Mouse (Mus musculus) midbrain, embryonic 13.5 days (tissue): ENCODE data around the gene Flt3l. TPM values are rescaled to one million over a fixed set of nuclear protein-coding genes. Genes with fewer than 3 reads are reported as not detected.
A peak's percentile ranks its signal among the peaks of the same experiment; 100 is the strongest.

Experiments
- ATAC-seq: fragments of 200-750 bp; cut with Nextera tagmentation; 2 replicates; pipeline ENCODE4 v1.8.0; 2017; ENCODE audit warnings: mild to moderate bottlenecking, moderate TSS enrichment, moderate library complexity
- H3K27ac ChIP-seq: fragments of 300-500 bp; sonication (generic); 2 replicates; pipeline ENCODE4 v1.5.1; 2015; ENCODE audit warnings: inconsistent platforms, mild to moderate bottlenecking, moderate library complexity
- H3K27me3 ChIP-seq: fragments of 300-500 bp; sonication (generic); 2 replicates; pipeline ENCODE4 v1.6.1; 2015; ENCODE audit warnings: mild to moderate bottlenecking, inconsistent platforms
- H3K36me3 ChIP-seq: fragments of 300-500 bp; sonication (generic); 2 replicates; pipeline ENCODE4 v1.6.1; 2015; ENCODE audit warnings: mild to moderate bottlenecking, inconsistent platforms
- H3K4me1 ChIP-seq: fragments of 300-500 bp; sonication (generic); replicated peaks from 2 replicates; pipeline ENCODE4 v1.6.1; 2015; ENCODE audit warnings: inconsistent platforms
- H3K4me2 ChIP-seq: fragments of 300-500 bp; sonication (generic); replicated peaks from 2 replicates; pipeline ENCODE4 v1.6.1; 2015; ENCODE audit warnings: moderate library complexity, mild to moderate bottlenecking, inconsistent platforms
- H3K4me3 ChIP-seq: fragments of 300-500 bp; sonication (generic); replicated peaks from 2 replicates; pipeline ENCODE4 v1.5.1; 2015; ENCODE audit warnings: mild to moderate bottlenecking, inconsistent platforms
- H3K9ac ChIP-seq: fragments of 300-500 bp; sonication (generic); replicated peaks from 2 replicates; pipeline ENCODE4 v1.6.1; 2015; ENCODE audit warnings: mild to moderate bottlenecking, inconsistent platforms
- H3K9me3 ChIP-seq: fragments of 300-500 bp; sonication (generic); 2 replicates; pipeline ENCODE4 v1.6.1; 2016; ENCODE audit warnings: mild to moderate bottlenecking, inconsistent platforms
- WGBS: fragments of 180-500 bp; shearing (Covaris S2); methylation state at CpG from one replicate; pipeline ENCODE4 v1.1.7; 2015; 5-methylcytosine and 5-hydroxymethylcytosine counted together
- polyA plus RNA-seq: library from polyadenylated mRNA; unstranded; fragments of >200 nt; fragmentation: Nextera tagmentation; extraction: Ambion mirVana; gene quantifications from 2 replicates; pipeline ENCODE4 v1.2.1, GENCODE M21; 2015

The Flt3l gene
- polyA plus RNA-seq, 1 experiment from 2014 or later: 1.3 TPM

DNA sequence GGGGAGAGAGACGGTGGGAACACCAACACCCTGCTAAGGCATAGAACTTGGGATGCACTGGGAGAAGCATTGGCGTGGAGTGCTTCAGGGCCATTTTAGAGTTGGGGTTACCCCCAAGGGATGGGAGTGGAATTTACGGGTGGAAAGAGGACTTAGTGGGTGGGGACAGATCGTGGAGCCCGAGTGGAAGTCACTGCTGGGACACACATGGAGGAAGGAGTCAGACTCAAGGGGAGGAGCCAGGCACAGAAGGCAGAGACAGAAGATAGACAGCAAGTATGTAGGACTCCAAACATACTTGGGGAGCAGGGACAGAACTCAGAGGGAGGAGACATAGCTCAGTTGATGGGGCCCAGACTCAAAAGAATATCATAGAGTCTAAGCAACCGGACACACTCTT is 26.3 kb upstream of the Flt3l start:
- WGBS: 25% methylated on average over 6 of the region's 6 CpGs
- Histone ChIP-seq H3K4me2 (peak overlapping the region; percentile 67), H3K9me3 (no peaks in the 10 kb centered on the region), H3K9ac (no peak overlapping the region; the same call in 1 of the 2 replicates), H3K27ac (no peak overlapping the region), H3K4me3 (peak overlapping the region; percentile 39), H3K36me3 (peaks cover 27% of the 10 kb centered on the region), H3K4me1 (peaks cover 21% of the 10 kb centered on the region), H3K27me3 (peaks cover 52% of the 10 kb centered on the region)
- no peak for ATAC-seq

- peak; percentile 92 for ATAC-seq
- peaks cover 16% of the 10 kb centered on the region for H3K4me1 ChIP-seq
- peak overlapping the region; percentile 67 for H3K4me2 ChIP-seq
- H3K36me3 ChIP-seq: peaks cover 31% of the 10 kb centered on the region
- H3K9ac ChIP-seq: no peak overlapping the region; the same call in 1 of the 2 replicates
- peaks cover 45% of the 10 kb centered on the region for H3K27me3 ChIP-seq
- 4% methylated on average over 35 of the region's 35 CpGs for WGBS
- H3K27ac ChIP-seq: no peak overlapping the region
- no peaks in the 10 kb centered on the region for H3K9me3 ChIP-seq
- H3K4me3 ChIP-seq: peak overlapping the region; percentile 39
Measured at GRCm38 (mm10) chr7:45161612-45162473, 25.6 kb upstream of the Flt3l start.

DNA sequence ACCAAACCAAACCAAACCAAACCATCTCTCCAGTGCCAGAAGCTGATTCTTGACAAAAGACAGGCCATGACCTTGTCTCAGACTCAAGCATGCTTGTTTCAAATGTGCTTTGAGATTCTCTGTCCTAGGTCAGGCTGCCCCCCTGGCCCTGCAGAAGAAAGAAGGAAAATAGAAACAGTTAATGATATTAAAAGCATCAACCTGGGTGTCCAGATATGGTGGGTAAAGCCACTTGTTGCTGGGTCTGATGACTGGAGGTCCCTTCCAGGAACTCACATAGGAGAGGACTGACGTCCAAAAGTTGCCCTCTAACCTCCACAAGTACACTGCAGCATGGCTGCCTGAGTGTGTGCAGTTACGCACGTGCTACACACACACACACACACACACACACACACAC is 24.6 kb upstream of the Flt3l start:
- Histone ChIP-seq H3K36me3 (peaks cover 36% of the 10 kb centered on the region), H3K27ac (no peak overlapping the region), H3K27me3 (peaks cover 35% of the 10 kb centered on the region), H3K4me1 (peaks cover 18% of the 10 kb centered on the region), H3K9ac (no peak overlapping the region), H3K4me3 (no peak overlapping the region), H3K4me2 (no peak overlapping the region), H3K9me3 (no peaks in the 10 kb centered on the region)
- no peak for ATAC-seq
- 89% methylated on average over 3 of the region's 3 CpGs for whole genome bisulfite sequencing

- Histone ChIP-seq H3K9ac (no peak overlapping the region), H3K36me3 (peaks cover 36% of the 10 kb centered on the region), H3K27ac (no peak overlapping the region), H3K4me1 (peaks cover 23% of the 10 kb centered on the region), H3K9me3 (no peaks in the 10 kb centered on the region), H3K4me2 (no peak overlapping the region), H3K27me3 (peaks cover 30% of the 10 kb centered on the region), H3K4me3 (no peak overlapping the region)
- ATAC-seq: no peak
- 95% methylated on average over 6 of the region's 6 CpGs for WGBS
Measured at GRCm38 (mm10) chr7:45160316-45160800, 24.1 kb upstream of the Flt3l start.

GRCm38 (mm10) chr7:45158991-45159390 is 22.8 kb upstream of the Flt3l start:
- Histone ChIP-seq H3K27ac (no peak overlapping the region), H3K4me1 (peaks cover 26% of the 10 kb centered on the region), H3K27me3 (peaks cover 16% of the 10 kb centered on the region), H3K4me2 (no peak overlapping the region), H3K9me3 (no peaks in the 10 kb centered on the region), H3K9ac (no peak overlapping the region), H3K4me3 (no peak overlapping the region), H3K36me3 (peaks cover 36% of the 10 kb centered on the region)
- 95% methylated on average over 6 of the region's 6 CpGs for WGBS
- no peak for ATAC-seq

GRCm38 (mm10) chr7:45157459-45157858 is 21.2 kb upstream of the Flt3l start:
- no peaks in the 10 kb centered on the region for H3K9me3 ChIP-seq
- H3K9ac ChIP-seq: no peak overlapping the region
- H3K27ac ChIP-seq: no peak overlapping the region
- ATAC-seq: no peak
- peaks cover 36% of the 10 kb centered on the region for H3K36me3 ChIP-seq
- 92% methylated on average over 14 of the region's 14 CpGs for WGBS
- no peak overlapping the region for H3K4me3 ChIP-seq
- no peak overlapping the region for H3K4me2 ChIP-seq
- H3K27me3 ChIP-seq: peaks cover 1% of the 10 kb centered on the region
- peaks cover 25% of the 10 kb centered on the region for H3K4me1 ChIP-seq

DNA sequence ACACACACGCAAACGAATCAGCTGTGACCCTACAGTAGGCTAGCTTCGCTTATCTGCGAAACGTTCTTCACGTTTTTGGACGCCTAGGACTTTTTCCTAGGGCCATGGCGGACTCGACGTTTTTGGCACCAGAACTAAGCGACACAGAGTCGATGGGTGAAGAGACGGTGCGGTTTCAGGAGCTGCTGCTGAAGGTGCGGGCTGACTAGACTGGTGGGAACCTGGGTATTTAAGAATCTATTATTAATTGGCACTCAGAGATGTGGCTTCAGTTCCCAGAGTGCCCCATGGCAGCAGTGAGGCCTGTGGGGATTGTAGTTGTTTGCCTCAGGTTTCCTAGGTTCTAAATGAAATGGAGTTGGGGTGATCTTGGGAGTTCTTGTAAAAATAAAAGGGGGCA is 20.0 kb upstream of the Flt3l start:
- Histone ChIP-seq H3K4me2 (no peak overlapping the region), H3K9me3 (no peaks in the 10 kb centered on the region), H3K4me3 (no peak overlapping the region), H3K4me1 (peaks cover 23% of the 10 kb centered on the region), H3K27ac (no peak overlapping the region), H3K36me3 (peaks cover 36% of the 10 kb centered on the region), H3K27me3 (no peaks in the 10 kb centered on the region), H3K9ac (no peak overlapping the region)
- 98% methylated on average over 15 of the region's 15 CpGs for WGBS
- no peak for ATAC-seq

GRCm38 (mm10) chr7:45155590-45155989 is 19.4 kb upstream of the Flt3l start:
- Histone ChIP-seq H3K27me3 (no peaks in the 10 kb centered on the region), H3K36me3 (peaks cover 36% of the 10 kb centered on the region), H3K27ac (no peak overlapping the region), H3K4me3 (no peak overlapping the region), H3K4me2 (peak overlapping the region; percentile 63), H3K4me1 (peaks cover 29% of the 10 kb centered on the region), H3K9me3 (no peaks in the 10 kb centered on the region), H3K9ac (no peak overlapping the region)
- 85% methylated on average over 9 of the region's 9 CpGs for WGBS
- ATAC-seq: no peak

DNA sequence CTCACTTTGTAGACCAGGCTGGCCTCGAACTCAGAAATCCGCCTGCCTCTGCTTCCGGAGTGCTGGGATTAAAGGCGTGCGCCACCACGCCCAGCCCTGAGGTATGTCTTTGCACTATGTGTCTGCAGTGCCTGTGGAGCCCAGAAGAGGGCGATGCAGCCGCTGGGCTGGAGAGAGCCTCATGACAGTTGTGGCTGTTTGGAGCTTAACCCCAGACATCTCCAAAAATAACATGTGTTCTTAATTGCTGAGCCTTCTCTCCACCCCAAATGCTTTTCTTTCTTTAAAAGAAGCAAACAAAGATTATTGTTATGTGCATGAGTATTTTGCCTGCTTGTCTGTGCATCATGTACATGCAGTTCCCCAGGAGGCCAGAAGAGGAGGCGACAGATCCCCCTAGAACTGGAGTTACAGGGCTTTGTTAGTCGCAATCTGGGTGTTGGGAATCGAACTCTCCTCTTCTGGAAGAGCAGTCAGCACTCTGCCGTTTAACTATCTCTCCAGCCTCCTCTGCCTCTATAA is 18.8 kb upstream of the Flt3l start:
- Histone ChIP-seq H3K27ac (0 out of 2 replicates have a peak overlapping the region, but pooled peaks have one; percentile 93), H3K4me1 (peaks cover 29% of the 10 kb centered on the region), H3K36me3 (peaks cover 32% of the 10 kb centered on the region), H3K9me3 (no peaks in the 10 kb centered on the region), H3K4me3 (peak overlapping the region; percentile 62), H3K4me2 (peak overlapping the region; percentile 63), H3K9ac (no peak overlapping the region; the same call in 1 of the 2 replicates), H3K27me3 (no peaks in the 10 kb centered on the region)
- no peak for ATAC-seq
- WGBS: 81% methylated on average over 12 of the region's 12 CpGs

DNA sequence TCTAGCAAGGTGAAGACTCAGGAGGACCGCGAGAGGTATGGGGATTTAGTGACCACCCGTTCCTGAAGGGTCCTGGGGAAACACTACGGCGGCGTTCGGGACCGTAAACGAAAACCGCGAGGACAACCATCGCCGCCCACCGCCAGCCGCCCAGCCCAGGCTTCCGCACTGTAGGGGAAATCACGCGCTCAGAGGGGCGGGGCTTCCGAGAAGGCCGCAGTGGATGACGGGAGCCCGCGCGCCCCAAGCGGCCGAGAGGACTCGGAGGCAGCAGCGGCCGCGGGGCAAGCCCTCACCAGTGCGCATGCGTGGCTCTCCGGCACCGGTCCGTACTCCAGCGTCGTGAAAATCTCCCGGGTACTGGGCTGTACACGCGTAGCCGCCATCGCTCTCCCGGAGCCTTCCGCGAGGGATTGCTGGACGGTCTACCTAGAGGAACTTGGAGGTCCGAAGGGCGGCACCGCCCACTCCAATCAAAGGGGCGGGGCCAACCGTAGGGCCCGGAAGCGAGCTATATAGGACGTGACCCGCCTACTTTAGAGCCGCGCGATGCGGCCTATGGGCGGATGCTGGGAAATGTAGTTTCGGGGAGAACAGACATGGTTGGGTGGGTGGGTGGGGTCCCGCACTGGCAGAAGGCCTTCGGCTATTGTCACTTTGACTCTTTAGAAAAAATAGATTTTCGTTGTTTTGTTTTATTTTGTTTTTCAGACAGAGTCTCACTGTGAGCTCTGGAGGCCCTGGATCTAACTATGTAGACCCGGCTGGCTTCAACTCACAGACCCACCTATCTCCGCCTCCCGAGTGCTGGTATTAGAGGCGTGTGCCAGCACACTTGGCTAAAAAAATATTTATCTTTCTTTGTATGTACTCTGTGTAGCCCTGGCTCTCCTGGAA is 18.1 kb upstream of the Flt3l start, which contains the start of the genes Pih1d1 and Aldh16a1:
Gene Pih1d1 (plus strand): TSS at position 208 of the 897 bp plus-strand sequence.
Gene Aldh16a1 (minus strand): TSS at position 489 of the 897 bp plus-strand sequence.
- peak; percentile 96 for ATAC-seq
- Histone ChIP-seq H3K9me3 (no peaks in the 10 kb centered on the region), H3K27me3 (no peaks in the 10 kb centered on the region), H3K4me3 (peak within 1 kb of the TSS; percentile 62), H3K4me2 (peak within 1 kb of the TSS; percentile 63), H3K27ac (peak within 1 kb of the TSS; percentile 93), H3K4me1 (peaks cover 32% of the 10 kb centered on the region), H3K36me3 (peaks cover 26% of the 10 kb centered on the region), H3K9ac (peak within 1 kb of the TSS; percentile 86)
- 6% methylated on average over 63 of the region's 69 CpGs for WGBS

GRCm38 (mm10) chr7:45153586-45153985 is 17.4 kb upstream of the Flt3l start:
- Histone ChIP-seq H3K27me3 (no peaks in the 10 kb centered on the region), H3K4me1 (peaks cover 32% of the 10 kb centered on the region), H3K4me2 (peak overlapping the region; percentile 63), H3K27ac (peak overlapping the region; percentile 93), H3K4me3 (peak overlapping the region; percentile 62), H3K9me3 (no peaks in the 10 kb centered on the region), H3K36me3 (peaks cover 19% of the 10 kb centered on the region), H3K9ac (peak overlapping the region; percentile 86)
- ATAC-seq: no peak; the same call in 1 of the 2 replicates
- 4% methylated on average over 5 of the region's 5 CpGs for WGBS
